Mouse (Mus musculus) neural tube, embryonic 12.5 days (tissue): Measurements from ENCODE around the gene Mettl7a2. TPM values are rescaled to one million over a fixed set of nuclear protein-coding genes. Genes with fewer than 3 reads are reported as not detected.

ENCODE experiments used
- ATAC-seq: fragments of 200-750 bp; cut with Nextera tagmentation; 2 replicates; pipeline ENCODE4 v1.8.0; 2017; ENCODE audit warnings: low read depth, mild to moderate bottlenecking, moderate TSS enrichment, moderate library complexity; ENCODE audit not compliant: low FRiP score
- H3K27ac ChIP-seq: fragments of 300-500 bp; sonication (generic); 2 replicates; pipeline ENCODE4 v1.5.1; 2016
- H3K27me3 ChIP-seq: fragments of 300-500 bp; sonication (generic); replicated peaks from 2 replicates; pipeline ENCODE4 v1.6.1; 2016; ENCODE audit warnings: mild to moderate bottlenecking
- H3K36me3 ChIP-seq: fragments of 300-500 bp; sonication (generic); 2 replicates; pipeline ENCODE4 v1.6.1; 2016; ENCODE audit warnings: mild to moderate bottlenecking
- H3K4me1 ChIP-seq: fragments of 300-500 bp; sonication (generic); 2 replicates; pipeline ENCODE4 v1.6.1; 2016
- H3K4me2 ChIP-seq: fragments of 300-500 bp; sonication (generic); replicated peaks from 2 replicates; pipeline ENCODE4 v1.6.1; 2016; ENCODE audit warnings: mild to moderate bottlenecking
- H3K4me3 ChIP-seq: fragments of 300-500 bp; sonication (generic); 2 replicates; pipeline ENCODE4 v1.5.1; 2016
- H3K9ac ChIP-seq: fragments of 300-500 bp; sonication (generic); 2 replicates; pipeline ENCODE4 v1.6.1; 2016; ENCODE audit warnings: mild to moderate bottlenecking
- H3K9me3 ChIP-seq: fragments of 300-500 bp; sonication (generic); 2 replicates; pipeline ENCODE4 v1.6.1; 2016; ENCODE audit warnings: mild to moderate bottlenecking
- WGBS: fragments of 180-500 bp; shearing (Covaris S2); methylation state at CpG from one replicate; pipeline ENCODE4 v1.1.7; 2016; 5-methylcytosine and 5-hydroxymethylcytosine counted together
- polyA plus RNA-seq: library from polyadenylated mRNA; unstranded; fragments of >200 nt; fragmentation: Nextera tagmentation; extraction: Ambion mirVana; gene quantifications from 2 replicates; pipeline ENCODE4 v1.2.1, GENCODE M21; 2016

Mettl7a2 gene
- polyA plus RNA-seq, 1 experiment from 2014 or later: 0.14 TPM

DNA sequence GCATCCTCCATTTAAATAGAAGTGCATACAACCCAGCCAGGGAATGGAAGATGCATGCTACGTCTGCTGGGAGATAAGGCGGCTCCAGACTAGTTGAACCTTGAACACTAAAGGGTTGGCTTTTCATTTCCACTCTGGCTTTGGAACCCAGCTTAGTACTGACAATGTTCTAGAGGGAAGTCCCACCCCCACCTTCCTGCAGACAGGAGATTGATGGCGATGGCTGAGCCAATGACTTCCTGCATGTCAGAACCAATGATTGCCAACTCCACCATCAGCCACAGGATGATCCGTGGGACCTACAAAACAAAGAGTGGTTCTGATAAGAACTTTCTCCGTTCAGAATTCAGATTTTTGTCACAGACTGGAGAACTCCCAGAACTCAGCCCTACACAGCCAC, 53.1 kb downstream of the Mettl7a2 start:
- Histone ChIP-seq H3K9me3 (no peaks in the 10 kb centered on the region), H3K27me3 (no peaks in the 10 kb centered on the region), H3K4me2 (no peak overlapping the region), H3K36me3 (peaks cover 81% of the 10 kb centered on the region), H3K27ac (no peak overlapping the region), H3K4me3 (no peak overlapping the region), H3K4me1 (no peaks in the 10 kb centered on the region), H3K9ac (no peak overlapping the region)
- 89% methylated on average over 5 of the region's 5 CpGs for WGBS
- no peak for ATAC-seq

DNA sequence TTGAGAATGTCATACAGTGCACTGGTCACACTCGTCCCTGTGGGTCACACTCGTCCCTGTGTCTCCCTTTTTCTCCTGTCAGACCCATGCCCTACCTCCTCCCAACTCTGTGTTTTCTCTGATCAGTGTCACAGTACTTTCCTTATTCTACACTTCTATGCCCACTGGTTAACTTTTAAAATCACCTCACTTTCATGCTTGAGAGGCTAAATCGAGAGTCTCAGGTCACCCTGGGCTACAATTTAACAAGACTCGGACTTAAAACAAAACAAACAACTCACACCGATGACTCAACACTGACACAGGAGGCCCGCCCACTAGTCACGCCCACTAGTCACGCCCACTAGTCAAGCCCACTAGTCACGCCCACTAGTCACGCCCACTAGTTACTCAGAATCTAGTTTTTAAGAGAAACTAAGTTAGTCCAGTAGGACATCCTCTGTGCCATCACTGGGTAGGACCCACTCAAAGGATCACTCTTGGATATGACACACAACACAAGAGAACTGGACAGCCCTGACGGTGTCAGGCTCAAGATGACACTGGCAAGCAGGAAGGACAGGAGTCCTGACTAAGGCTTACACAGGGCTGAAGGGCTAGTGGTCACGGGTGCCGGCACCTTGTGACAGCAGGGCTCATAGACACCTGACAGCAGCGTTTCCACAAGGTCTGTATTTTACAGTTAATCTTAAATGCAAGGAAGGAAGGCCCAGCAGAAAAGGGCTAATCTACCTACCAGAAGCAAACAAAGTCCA, 58.1 kb downstream of the Mettl7a2 start:
- H3K36me3 ChIP-seq: peaks cover 41% of the 10 kb centered on the region
- no peak overlapping the region for H3K4me3 ChIP-seq
- no peak overlapping the region for H3K27ac ChIP-seq
- no peaks in the 10 kb centered on the region for H3K4me1 ChIP-seq
- no peak for ATAC-seq
- no peaks in the 10 kb centered on the region for H3K27me3 ChIP-seq
- no peak overlapping the region for H3K4me2 ChIP-seq
- 54% methylated on average over 14 of the region's 14 CpGs for WGBS
- no peaks in the 10 kb centered on the region for H3K9me3 ChIP-seq
- no peak overlapping the region for H3K9ac ChIP-seq

Other genes starting within 250 kb of the Mettl7a2 start
- 26.0 and 27.0 TPM in 2 replicates for gene Atf1, start 125.4 kb upstream of the Mettl7a2 start, polyA plus RNA-seq
- gene Tmprss12, start 72.4 kb upstream of the Mettl7a2 start, polyA plus RNA-seq: not detected in 2 replicates
- gene Mettl7a1, start 49.1 kb upstream of the Mettl7a2 start, polyA plus RNA-seq: 3.8 and 5.9 TPM in 2 replicates
- gene Mettl7a3, start 18.3 kb upstream of the Mettl7a2 start, polyA plus RNA-seq: 0.32 TPM in 2 replicates
- gene Methig1, start 51 bp upstream of the Mettl7a2 start, polyA plus RNA-seq: 0.97 and 1.1 TPM in 2 replicates
- gene Higd1c, start 11.3 kb downstream of the Mettl7a2 start, polyA plus RNA-seq: 0.66 and 0.75 TPM in 2 replicates
- gene Gm5475, start 68.9 kb downstream of the Mettl7a2 start, polyA plus RNA-seq: 0.13 and 0.18 TPM in 2 replicates
- 23.9 and 27.1 TPM in 2 replicates for gene Slc11a2, start 71.9 kb downstream of the Mettl7a2 start, polyA plus RNA-seq
- 48.5 and 50.6 TPM in 2 replicates for gene Letmd1, start 115.8 kb downstream of the Mettl7a2 start, polyA plus RNA-seq
- gene Csrnp2, start 142.3 kb downstream of the Mettl7a2 start, polyA plus RNA-seq: 42.6 and 43.1 TPM in 2 replicates
- gene Tfcp2, start 198.8 kb downstream of the Mettl7a2 start, polyA plus RNA-seq: 40.0 and 41.0 TPM in 2 replicates
- 29.0 and 29.1 TPM in 2 replicates for gene Pou6f1, start 246.8 kb downstream of the Mettl7a2 start, polyA plus RNA-seq